In the genomic region with DNA sequence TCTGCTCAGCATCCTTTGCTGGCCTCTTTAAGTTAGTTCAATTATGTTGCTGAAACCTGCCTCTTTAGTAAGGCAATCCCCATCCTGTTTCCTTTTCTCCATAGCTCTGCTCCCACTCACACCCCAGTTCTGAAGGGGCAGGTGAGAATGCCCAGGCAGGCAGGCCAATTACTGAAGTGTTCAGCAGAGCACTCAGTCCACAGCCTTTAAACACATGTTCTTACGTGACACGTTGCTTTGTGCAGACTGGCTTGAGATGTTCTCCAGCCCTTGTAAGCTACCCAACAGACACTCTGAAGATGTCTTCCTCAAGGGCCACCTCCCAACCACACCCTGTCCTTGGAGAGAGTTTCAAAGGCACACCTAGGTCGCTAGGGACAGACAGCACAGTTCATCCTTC, we compare ENCODE assay signal across 20 mouse cellular contexts. TPM values are rescaled to one million over a fixed set of nuclear protein-coding genes. Genes with fewer than 3 reads are reported as not detected.
DNase-seq lines count a peak whose midpoint lies in the region; ATAC-seq and TF ChIP-seq lines count a peak whose summit lies in the region.
"Had no signal": no experiment of that assay in that cellular context is flagged by ENCODE, and none has a peak within 500 bp of the region (broad histone marks: within the 10 kb centered on the region; RNA-seq: fewer than 3 reads in every experiment).

No protein-coding gene starts in this region.

- no peak for TF ChIP-seq POLR2A in ES-Bruce4 (IDR thresholded peaks at IDR 0.05; ENCODE audit: insufficient read depth, low read length)

- WGBS in liver, embryonic 12.5 days (ENCODE audit: insufficient replicate concordance), result 52% methylated on average over 3 of the region's 3 CpGs

- H3K36me3 ChIP-seq in liver, embryonic 12.5 days, result peaks cover 51% of the 10 kb centered on the region
- peaks cover 45% of the 10 kb centered on the region for H3K36me3 ChIP-seq in ES-Bruce4 (ENCODE audit: control insufficient read depth, insufficient read depth, low read length, poor library complexity, severe bottlenecking)

- peak overlapping the region; percentile 5; the same call in 1 of the 2 replicates for H3K27ac ChIP-seq in liver, embryonic 12.5 days
- 0 out of 2 replicates have a peak overlapping the region, but pooled peaks have one; percentile 9 for H3K27ac ChIP-seq in ES-Bruce4 (ENCODE audit: insufficient read depth, low read length)
- H3K27ac ChIP-seq: embryonic facial prominence, embryonic 10.5 days; forebrain, embryonic 13.5 days; heart, embryonic 10.5 days; hindbrain, embryonic 13.5 days; intestine, embryonic 15.5 days had no signal

- no peak for TF ChIP-seq EP300 in ES-Bruce4 (IDR thresholded peaks at IDR 0.05; ENCODE audit: insufficient read depth, low read depth, low read length)

- no peak overlapping the region for H3K4me2 ChIP-seq in liver, embryonic 12.5 days
- H3K4me2 ChIP-seq: forebrain, embryonic 13.5 days; hindbrain, embryonic 13.5 days; intestine, embryonic 15.5 days had no signal

- H3K27me3 ChIP-seq in liver, embryonic 12.5 days (replicated peaks), result peaks cover 47% of the 10 kb centered on the region
- no peaks in the 10 kb centered on the region for H3K27me3 ChIP-seq in ES-Bruce4 (ENCODE audit: control insufficient read depth, insufficient read depth, low read length, poor library complexity, severe bottlenecking)

- TF ChIP-seq CTCF in ES-Bruce4 (IDR thresholded peaks at IDR 0.05; ENCODE audit: low read depth, low read length), result no peak

- H3K4me3 ChIP-seq in liver, embryonic 12.5 days, result no peak overlapping the region
- no peak overlapping the region for H3K4me3 ChIP-seq in ES-Bruce4 (ENCODE audit: low read depth, low read length)
- H3K4me3 ChIP-seq: forebrain, embryonic 13.5 days; heart, embryonic 10.5 days; hindbrain, embryonic 13.5 days; intestine, embryonic 15.5 days had no signal

- no peak overlapping the region for H3K9ac ChIP-seq in liver, embryonic 12.5 days
- H3K9ac ChIP-seq in ES-Bruce4 (ENCODE audit: low read depth, poor library complexity, severe bottlenecking), result no peak overlapping the region
- H3K9ac ChIP-seq: forebrain, embryonic 13.5 days; forebrain, postnatal 0 days; intestine, embryonic 15.5 days had no signal

- no peak for DNase-seq in liver
- DNase-seq in ZHBTc4 (ENCODE audit: low read depth, low spot score), result peak; percentile 40
- DNase-seq in ovary, adult 18-20 months (ENCODE audit: low spot score), result no peak
- DNase-seq in B cell, adult 2 months, result no peak
- DNase-seq: adrenal gland, postnatal 14 days; cerebellum, adult 11-12 months; cerebellum, adult 9-11 months; forebrain, postnatal 0 days; gastrocnemius, postnatal 14 days; heart, postnatal 10 days; heart, postnatal 4 days had no signal

- ATAC-seq in liver, embryonic 12.5 days, result no peak; the same call in 1 of the 2 replicates
- ATAC-seq: activated CD4-positive, CD25-positive, alpha-beta regulatory T cell, adult 4 months; CD4-positive, CD25-positive, alpha-beta regulatory T cell, adult 4 months; forebrain, embryonic 13.5 days; forebrain, postnatal 0 days; intestine, embryonic 15.5 days had no signal

- peaks cover 27% of the 10 kb centered on the region for H3K4me1 ChIP-seq in liver, embryonic 12.5 days
- peaks cover 2% of the 10 kb centered on the region for H3K4me1 ChIP-seq in ES-Bruce4 (ENCODE audit: control insufficient read depth, insufficient read depth, low read length)

- H3K9me3 ChIP-seq in liver, embryonic 12.5 days (replicated peaks), result no peaks in the 10 kb centered on the region
- no peaks in the 10 kb centered on the region for H3K9me3 ChIP-seq in ES-Bruce4 (replicated peaks; ENCODE audit: control insufficient read depth, insufficient read depth, low read length, poor library complexity, severe bottlenecking)
- H3K9me3 ChIP-seq: embryonic facial prominence, embryonic 10.5 days; forebrain, embryonic 13.5 days; heart, embryonic 10.5 days; hindbrain, embryonic 13.5 days; intestine, embryonic 15.5 days had no signal

RNA-seq across cellular contexts. Expression of gene Foxred2, which starts 1.5 kb away (rescaled TPM):
- 1.3 and 1.7 TPM in 2 replicates for polyA plus RNA-seq in liver, embryonic 12.5 days (2016; fragmentation: Nextera tagmentation; extraction: Ambion mirVana)
- polyA plus RNA-seq in ES-Bruce4 (2011; ENCODE audit: insufficient read depth, insufficient read length, low read depth, missing spikeins), result 10.1 and 10.9 TPM in 2 replicates

RNA-seq across cellular contexts. Expression of gene Eif3d, which starts 12.5 kb away (rescaled TPM):
- polyA plus RNA-seq in liver, embryonic 12.5 days (2016; fragmentation: Nextera tagmentation; extraction: Ambion mirVana), result 257 and 271 TPM in 2 replicates
- polyA plus RNA-seq in ES-Bruce4 (2011; ENCODE audit: insufficient read depth, insufficient read length, low read depth, missing spikeins), result 357 and 409 TPM in 2 replicates

RNA-seq across cellular contexts. Expression of gene Txn2, which starts 29.3 kb away (rescaled TPM):
- 239 and 249 TPM in 2 replicates for polyA plus RNA-seq in liver, embryonic 12.5 days (2016; fragmentation: Nextera tagmentation; extraction: Ambion mirVana)
- polyA plus RNA-seq in ES-Bruce4 (2011; ENCODE audit: insufficient read depth, insufficient read length, low read depth, missing spikeins), result 167 and 174 TPM in 2 replicates
